Mouse (Mus musculus): ENCODE data around the gene Plekhh1.

DNA sequence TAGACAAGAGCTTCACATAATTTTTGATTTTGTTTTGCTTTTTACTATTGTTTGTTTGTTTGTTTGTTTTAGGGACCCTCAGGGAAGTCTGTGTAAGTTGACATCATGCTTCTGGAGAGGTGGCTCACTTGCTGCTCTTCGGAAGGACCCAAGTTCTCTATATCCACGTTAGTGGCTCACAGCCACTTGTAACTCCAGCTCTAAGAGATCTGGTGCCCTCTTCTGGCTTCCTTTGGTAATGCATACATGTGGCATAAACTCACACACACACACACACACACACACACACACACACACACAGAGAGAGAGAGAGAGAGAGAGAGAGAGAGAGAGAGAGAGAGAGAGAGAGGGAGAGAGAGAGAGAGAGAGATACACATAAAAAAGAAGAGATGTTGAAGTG is 75.6 kb downstream of the Plekhh1 start:
- TF ChIP-seq CTCF (IDR thresholded peaks at IDR 0.05; ENCODE audit: borderline replicate concordance, insufficient read depth, low read length) (no peak), POLR2A (IDR thresholded peaks at IDR 0.05; ENCODE audit: low read depth, low read length) (no peak)

Measured in embryonic fibroblast, embryonic 13.5 days (primary cell).